Mouse (Mus musculus): ENCODE results near the gene Oaz2. TPM values are rescaled to one million over a fixed set of nuclear protein-coding genes. Genes with fewer than 3 reads are reported as not detected.

The Oaz2 gene
- polyA plus RNA-seq, 1 experiment from 2014 or later, result 304 TPM

- no peak for ATAC-seq (ENCODE audit: insufficient number of reproducible peaks, low FRiP score, low TSS enrichment, low read depth)
- H3K4me2 ChIP-seq (replicated peaks), result no peak overlapping the region
- H3K4me1 ChIP-seq, result peaks cover 22% of the 10 kb centered on the region
- H3K9ac ChIP-seq, result no peak overlapping the region
- H3K9me3 ChIP-seq (replicated peaks), result no peaks in the 10 kb centered on the region
- H3K27me3 ChIP-seq, result no peaks in the 10 kb centered on the region
- H3K4me3 ChIP-seq (replicated peaks), result no peak overlapping the region
- WGBS, result 91% methylated on average over 3 of the region's 3 CpGs
- H3K27ac ChIP-seq (replicated peaks), result no peak overlapping the region
- H3K36me3 ChIP-seq, result peaks cover 5% of the 10 kb centered on the region; the same call in 1 of the 2 replicates
Measured at GRCm38 (mm10) chr9:65726431-65726830, 58.6 kb downstream of the Oaz2 start.

GRCm38 (mm10) chr9:65727491-65727890 lies 59.7 kb downstream of the Oaz2 start:
- Histone ChIP-seq H3K27me3 (no peaks in the 10 kb centered on the region), H3K36me3 (peaks cover 5% of the 10 kb centered on the region; the same call in 1 of the 2 replicates)
- 91% methylated on average over 4 of the region's 4 CpGs for WGBS

GRCm38 (mm10) chr9:65728588-65728987 lies 60.8 kb downstream of the Oaz2 start:
- ATAC-seq (ENCODE audit: insufficient number of reproducible peaks, low FRiP score, low TSS enrichment, low read depth), result no peak
- no peak overlapping the region for H3K9ac ChIP-seq
- H3K4me1 ChIP-seq, result peaks cover 15% of the 10 kb centered on the region
- peaks cover 5% of the 10 kb centered on the region; the same call in 1 of the 2 replicates for H3K36me3 ChIP-seq
- H3K27me3 ChIP-seq, result no peaks in the 10 kb centered on the region
- H3K4me2 ChIP-seq (replicated peaks), result no peak overlapping the region
- no peak overlapping the region for H3K27ac ChIP-seq (replicated peaks)
- WGBS, result 97% methylated on average over 6 of the region's 6 CpGs
- H3K9me3 ChIP-seq (replicated peaks), result no peaks in the 10 kb centered on the region
- H3K4me3 ChIP-seq (replicated peaks), result no peak overlapping the region

More at GRCm38 (mm10) chr9:65727491-65727890, 59.7 kb downstream of the Oaz2 start:
- Histone ChIP-seq H3K9ac (no peak overlapping the region), H3K4me1 (peaks cover 15% of the 10 kb centered on the region), H3K4me3 (replicated peaks) (no peak overlapping the region), H3K27ac (replicated peaks) (no peak overlapping the region), H3K4me2 (replicated peaks) (no peak overlapping the region), H3K9me3 (replicated peaks) (no peaks in the 10 kb centered on the region)
- no peak for ATAC-seq (ENCODE audit: insufficient number of reproducible peaks, low FRiP score, low TSS enrichment, low read depth)

- no peaks in the 10 kb centered on the region for H3K27me3 ChIP-seq
- WGBS, result 90% methylated on average over 3 of the region's 3 CpGs
- no peak overlapping the region for H3K4me3 ChIP-seq (replicated peaks)
- no peaks in the 10 kb centered on the region for H3K4me1 ChIP-seq
- H3K9me3 ChIP-seq (replicated peaks), result no peaks in the 10 kb centered on the region
- H3K9ac ChIP-seq, result no peak overlapping the region
- H3K36me3 ChIP-seq, result peaks cover 9% of the 10 kb centered on the region; the same call in 1 of the 2 replicates
- ATAC-seq (ENCODE audit: insufficient number of reproducible peaks, low FRiP score, low TSS enrichment, low read depth), result no peak
- H3K27ac ChIP-seq (replicated peaks), result no peak overlapping the region
- H3K4me2 ChIP-seq (replicated peaks), result no peak overlapping the region
Measured at GRCm38 (mm10) chr9:65734931-65735330, 67.1 kb downstream of the Oaz2 start.

Other genes with a start within 250 kb of the Oaz2 start
- not detected in 2 replicates for gene Slc51b, start 245.0 kb upstream of the Oaz2 start, polyA plus RNA-seq (2015; fragmentation: Nextera tagmentation; extraction: Ambion mirVana)
- 20.6 and 21.3 TPM in 2 replicates for gene Mtfmt, start 232.2 kb upstream of the Oaz2 start, polyA plus RNA-seq (2015; fragmentation: Nextera tagmentation; extraction: Ambion mirVana)
- 144 and 153 TPM in 2 replicates for gene Spg21, start 207.1 kb upstream of the Oaz2 start, polyA plus RNA-seq (2015; fragmentation: Nextera tagmentation; extraction: Ambion mirVana)
- 0.32 and 0.51 TPM in 2 replicates for gene Ankdd1a, start 147.8 kb upstream of the Oaz2 start, polyA plus RNA-seq (2015; fragmentation: Nextera tagmentation; extraction: Ambion mirVana)
- 15.0 and 16.0 TPM in 2 replicates for gene Plekho2, start 88.0 kb upstream of the Oaz2 start, polyA plus RNA-seq (2015; fragmentation: Nextera tagmentation; extraction: Ambion mirVana)
- gene Pif1, start 80.8 kb upstream of the Oaz2 start, polyA plus RNA-seq (2015; fragmentation: Nextera tagmentation; extraction: Ambion mirVana), result 10.8 and 11.5 TPM in 2 replicates
- gene Rbpms2, start 38.4 kb upstream of the Oaz2 start, polyA plus RNA-seq (2015; fragmentation: Nextera tagmentation; extraction: Ambion mirVana), result 7.9 and 8.9 TPM in 2 replicates
- gene Zfp609, start 159.6 kb downstream of the Oaz2 start, polyA plus RNA-seq (2015; fragmentation: Nextera tagmentation; extraction: Ambion mirVana), result 7.9 and 8.5 TPM in 2 replicates
- gene Pclaf, start 222.2 kb downstream of the Oaz2 start, polyA plus RNA-seq (2015; fragmentation: Nextera tagmentation; extraction: Ambion mirVana), result 135 and 145 TPM in 2 replicates
- gene Trip4, start 240.8 kb downstream of the Oaz2 start, polyA plus RNA-seq (2015; fragmentation: Nextera tagmentation; extraction: Ambion mirVana), result 31.8 and 38.1 TPM in 2 replicates
- gene Csnk1g1, start 240.9 kb downstream of the Oaz2 start, polyA plus RNA-seq (2015; fragmentation: Nextera tagmentation; extraction: Ambion mirVana), result 15.7 and 18.0 TPM in 2 replicates

Measured in embryonic facial prominence, embryonic 15.5 days (tissue).